Mouse (Mus musculus): Measurements from ENCODE around the gene Rnf114. TPM values are rescaled to one million over a fixed set of nuclear protein-coding genes. Genes with fewer than 3 reads are reported as not detected.

Rnf114 gene
- 71.2 and 90.0 TPM in 2 replicates for polyA plus RNA-seq (2016; fragmentation: Nextera tagmentation; extraction: Ambion mirVana)

DNA sequence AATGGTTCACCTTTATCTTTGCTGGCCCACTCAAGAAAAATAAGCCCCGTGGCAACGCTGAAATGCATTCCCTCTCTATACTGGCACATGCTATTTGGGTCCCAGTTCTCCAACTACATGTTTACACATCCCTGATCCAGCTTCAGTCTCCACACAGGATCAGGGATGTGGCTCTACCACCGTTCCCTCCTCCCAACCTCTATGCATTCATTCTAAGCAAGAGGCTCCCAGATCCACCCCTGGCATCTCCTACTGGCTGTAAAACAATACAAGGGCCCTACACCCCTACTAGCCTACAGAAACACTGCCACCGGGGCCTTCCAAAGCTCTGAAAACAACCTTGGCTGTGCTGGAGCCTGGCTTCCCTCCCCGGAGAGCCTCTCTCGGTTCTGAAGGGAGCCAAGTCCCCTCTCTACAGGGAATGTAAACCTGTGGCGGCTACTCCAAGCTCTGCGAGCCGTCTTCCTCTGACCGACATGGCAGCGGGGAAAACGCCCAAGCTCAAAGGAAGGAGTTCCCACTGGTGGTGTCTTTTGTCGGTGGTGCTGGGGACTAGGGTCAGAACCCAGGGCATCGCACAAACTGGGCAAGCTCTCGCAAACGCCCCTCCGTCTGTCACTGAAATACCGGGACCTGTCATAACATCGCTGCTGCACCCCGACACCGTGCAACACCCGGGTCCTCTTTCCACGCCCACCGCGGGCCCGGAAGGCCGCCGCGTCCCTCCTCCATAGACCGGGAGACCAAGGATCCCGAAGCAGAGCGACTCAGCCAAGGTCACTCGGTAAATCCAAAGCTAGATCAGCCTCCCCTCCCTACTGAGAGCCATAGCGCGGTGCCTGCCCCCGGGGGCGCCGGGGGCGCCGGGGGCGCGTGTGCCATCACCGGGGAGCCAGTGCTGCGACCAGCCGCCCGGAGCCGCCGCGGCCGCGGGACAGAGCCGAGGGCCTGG lies at the start of gene Rnf114:
Rnf114 (plus strand) TSS at position 889 of the 952 bp plus-strand sequence.
- Histone ChIP-seq H3K36me3 (peaks cover 17% of the 10 kb centered on the region), H3K4me1 (peaks cover 22% of the 10 kb centered on the region), H3K9me3 (no peaks in the 10 kb centered on the region), H3K4me3 (peak within 1 kb of the TSS; percentile 100), H3K27ac (peak within 1 kb of the TSS; percentile 96), H3K27me3 (ENCODE audit: insufficient read depth, poor library complexity, severe bottlenecking) (no peaks in the 10 kb centered on the region)
- 4% methylated on average over 52 of the region's 52 CpGs for WGBS
- no peak for DNase-seq (ENCODE audit: low spot score)

- H3K27me3 ChIP-seq (ENCODE audit: insufficient read depth, poor library complexity, severe bottlenecking), result no peaks in the 10 kb centered on the region
- 96% methylated on average over 4 of the region's 4 CpGs for WGBS
- peaks cover 90% of the 10 kb centered on the region for H3K36me3 ChIP-seq
- no peaks in the 10 kb centered on the region for H3K9me3 ChIP-seq
- no peak overlapping the region for H3K27ac ChIP-seq
- DNase-seq (ENCODE audit: low spot score), result no peak
- no peaks in the 10 kb centered on the region for H3K4me1 ChIP-seq
- H3K4me3 ChIP-seq, result no peak overlapping the region
Observed at GRCm38 (mm10) chr2:167443411-167444193, 48.8 kb upstream of the Rnf114 start.

DNA sequence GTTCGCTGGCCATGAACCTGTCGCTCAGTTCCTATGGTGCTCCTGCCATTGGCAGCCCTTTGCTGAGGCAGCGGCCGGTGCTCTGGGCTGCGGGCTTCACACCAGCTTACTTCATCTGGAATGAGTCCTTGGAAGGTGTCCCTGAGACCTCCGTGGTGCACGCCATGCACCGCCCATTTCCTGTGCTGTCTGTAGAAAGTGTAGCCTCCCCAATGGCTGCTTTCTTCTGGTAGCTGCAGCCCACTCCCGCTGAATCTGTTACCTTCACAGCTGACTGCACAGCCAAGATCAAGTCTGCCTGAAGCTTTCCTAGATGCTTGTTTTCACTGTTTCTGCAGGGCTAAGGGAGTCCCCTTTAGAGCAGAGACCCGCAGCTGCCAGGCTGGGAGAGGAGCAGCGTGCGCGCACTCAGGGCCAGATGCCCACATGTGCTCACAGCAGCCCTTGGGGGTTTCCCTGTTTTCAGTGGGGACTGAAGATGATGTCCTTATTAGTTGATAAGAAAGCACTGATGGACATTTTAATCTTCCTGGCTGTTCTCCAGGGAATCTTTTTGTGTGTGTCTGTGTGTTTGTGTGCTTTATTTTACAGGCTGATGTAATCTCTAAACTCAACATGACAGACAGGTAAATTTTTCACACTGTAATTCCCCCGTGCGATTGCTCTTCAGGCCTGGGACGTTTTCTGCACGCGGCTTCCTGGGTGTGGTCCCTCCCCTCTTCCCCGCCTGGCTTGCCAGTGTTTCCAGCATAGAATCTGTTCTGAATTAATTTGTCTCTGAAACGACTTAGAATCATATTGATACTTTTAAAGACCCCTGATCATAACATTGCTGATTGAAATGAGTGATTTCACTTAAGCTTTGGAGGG lies 46.3 kb upstream of the Rnf114 start:
- Histone ChIP-seq H3K9me3 (no peaks in the 10 kb centered on the region), H3K27ac (peak overlapping the region; percentile 50; the same call in 1 of the 2 replicates), H3K4me3 (no peak overlapping the region), H3K4me1 (0 out of 2 replicates have a peak, but pooled peaks cover 3% of the 10 kb centered on the region), H3K27me3 (ENCODE audit: insufficient read depth, poor library complexity, severe bottlenecking) (no peaks in the 10 kb centered on the region), H3K36me3 (peaks cover 90% of the 10 kb centered on the region)
- no peak for DNase-seq (ENCODE audit: low spot score)
- 82% methylated on average over 20 of the region's 20 CpGs for WGBS

DNA sequence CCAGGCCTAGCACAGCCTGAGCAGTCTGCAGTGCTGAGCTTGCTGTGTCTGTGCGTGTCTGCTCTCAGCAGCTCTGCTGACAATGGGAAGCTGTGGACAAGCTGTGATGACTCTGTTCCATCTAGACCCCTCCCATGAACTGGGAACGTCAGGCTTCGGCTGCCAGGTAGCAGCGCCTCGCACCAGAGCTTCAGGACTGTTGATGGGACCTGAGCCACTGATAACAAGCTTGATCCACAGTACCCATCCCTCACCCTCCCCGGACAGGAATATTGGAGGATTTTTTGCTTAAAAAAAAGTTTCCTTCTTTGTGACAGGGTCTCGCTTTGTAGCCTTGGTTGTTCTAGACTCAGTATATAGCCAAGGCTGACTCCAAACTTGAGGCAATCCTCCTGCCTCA lies 45.2 kb upstream of the Rnf114 start:
- Histone ChIP-seq H3K36me3 (peaks cover 86% of the 10 kb centered on the region), H3K27me3 (ENCODE audit: insufficient read depth, poor library complexity, severe bottlenecking) (no peaks in the 10 kb centered on the region), H3K4me1 (0 out of 2 replicates have a peak, but pooled peaks cover 3% of the 10 kb centered on the region), H3K4me3 (no peak overlapping the region), H3K27ac (peak overlapping the region; percentile 50; the same call in 1 of the 2 replicates), H3K9me3 (no peaks in the 10 kb centered on the region)
- no peak for DNase-seq (ENCODE audit: low spot score)
- 89% methylated on average over 7 of the region's 7 CpGs for WGBS

DNA sequence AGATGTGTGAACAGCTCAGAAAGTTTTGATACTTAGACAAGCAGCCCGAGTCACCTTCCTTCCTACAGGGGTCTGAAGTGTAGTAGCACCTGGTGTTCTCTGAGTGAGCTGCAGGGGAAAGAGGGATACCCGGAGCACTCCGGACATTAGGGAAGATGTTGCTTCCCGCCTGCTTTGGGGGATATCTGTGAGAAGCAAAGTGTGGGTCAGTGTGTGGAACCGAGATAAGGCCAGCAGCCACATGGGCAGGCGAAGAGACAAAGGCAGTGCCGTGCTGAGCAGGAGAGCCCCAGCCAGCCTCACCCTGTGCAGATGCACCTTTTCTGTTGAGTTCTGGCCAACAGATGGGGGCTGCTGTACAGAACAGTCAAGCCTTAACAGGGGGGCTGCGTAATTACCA lies 44.8 kb upstream of the Rnf114 start:
- 79% methylated on average over 8 of the region's 8 CpGs for WGBS
- Histone ChIP-seq H3K36me3 (peaks cover 83% of the 10 kb centered on the region), H3K9me3 (no peaks in the 10 kb centered on the region), H3K4me3 (no peak overlapping the region), H3K27ac (peak overlapping the region; percentile 39; the same call in 1 of the 2 replicates), H3K4me1 (0 out of 2 replicates have a peak, but pooled peaks cover 3% of the 10 kb centered on the region), H3K27me3 (ENCODE audit: insufficient read depth, poor library complexity, severe bottlenecking) (no peaks in the 10 kb centered on the region)
- DNase-seq (ENCODE audit: low spot score), result peak; percentile 93

DNA sequence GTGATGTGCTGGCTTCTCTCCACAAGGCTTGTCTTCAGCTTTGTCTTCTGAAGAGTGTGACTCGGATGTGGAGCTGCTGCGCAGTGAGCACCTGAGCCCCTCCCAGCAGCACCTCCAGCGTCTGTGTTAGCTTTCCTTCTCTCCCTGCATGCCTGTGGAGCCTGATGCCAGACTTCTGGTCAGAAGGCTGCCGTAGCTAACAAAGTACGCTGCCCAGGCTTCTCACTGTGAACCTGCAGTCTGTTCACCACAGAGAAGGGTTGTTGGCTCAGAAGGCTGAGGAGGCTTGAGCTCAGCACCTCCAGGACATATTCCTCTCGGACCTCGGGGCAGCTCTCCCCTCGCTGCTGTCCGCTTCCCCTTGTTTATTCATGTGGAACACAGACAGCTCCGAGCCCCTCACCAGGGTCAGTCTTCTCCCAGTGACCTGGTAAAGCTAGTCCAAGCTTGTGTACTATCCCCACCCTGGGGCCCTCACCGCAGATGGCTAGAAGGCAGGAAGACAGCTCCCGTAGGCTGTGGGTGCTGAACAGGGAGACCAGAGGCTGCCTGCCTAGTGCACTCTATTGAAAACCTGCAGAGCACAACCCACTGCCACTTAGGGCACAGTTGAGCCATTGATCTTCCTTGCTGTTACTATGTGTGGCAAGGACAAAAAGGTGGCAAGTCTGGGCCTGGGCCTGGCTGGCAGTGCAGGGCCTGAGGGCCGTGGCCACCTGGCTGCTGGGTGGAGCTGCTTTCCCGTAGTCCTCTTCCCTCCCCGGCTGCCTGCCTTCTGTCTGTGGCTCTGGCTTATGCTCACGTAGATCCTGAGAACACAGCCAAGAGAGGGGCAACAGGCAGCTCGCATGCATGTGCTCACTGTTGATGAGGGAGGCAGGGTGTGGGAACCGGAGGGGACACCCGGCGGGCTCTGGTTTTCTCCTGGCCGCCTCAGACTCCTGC lies 42.8 kb upstream of the Rnf114 start:
- Histone ChIP-seq H3K36me3 (peaks cover 83% of the 10 kb centered on the region), H3K27me3 (ENCODE audit: insufficient read depth, poor library complexity, severe bottlenecking) (no peaks in the 10 kb centered on the region), H3K4me3 (no peak overlapping the region), H3K27ac (peak overlapping the region; percentile 23; the same call in 1 of the 2 replicates), H3K9me3 (no peaks in the 10 kb centered on the region), H3K4me1 (0 out of 2 replicates have a peak, but pooled peaks cover 3% of the 10 kb centered on the region)
- DNase-seq (ENCODE audit: low spot score), result no peak
- whole genome bisulfite sequencing, result 90% methylated on average over 21 of the region's 21 CpGs

DNA sequence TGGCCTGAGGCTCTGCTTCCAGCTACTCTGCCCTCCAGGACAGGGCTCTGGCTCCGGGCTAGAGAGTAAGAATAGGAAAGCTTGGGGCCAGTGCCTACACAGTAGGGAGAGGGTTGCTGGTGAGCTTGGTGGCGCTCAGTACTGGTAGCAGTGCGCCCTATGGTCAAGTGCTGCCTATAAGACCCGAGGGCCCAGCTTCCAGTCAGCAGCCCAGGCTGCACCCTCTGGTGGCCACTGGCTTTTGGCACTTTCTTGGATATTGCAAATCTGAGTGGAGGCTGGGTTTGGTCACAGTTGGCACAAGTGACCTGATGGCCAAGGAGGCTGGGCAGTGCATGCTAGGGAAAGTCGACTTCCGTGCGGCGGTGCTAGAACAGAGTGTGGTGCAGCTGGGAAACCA lies 41.8 kb upstream of the Rnf114 start:
- no peak for DNase-seq (ENCODE audit: low spot score)
- Histone ChIP-seq H3K36me3 (peaks cover 81% of the 10 kb centered on the region), H3K27ac (no peak overlapping the region), H3K4me1 (0 out of 2 replicates have a peak, but pooled peaks cover 3% of the 10 kb centered on the region), H3K4me3 (no peak overlapping the region), H3K27me3 (ENCODE audit: insufficient read depth, poor library complexity, severe bottlenecking) (no peaks in the 10 kb centered on the region), H3K9me3 (no peaks in the 10 kb centered on the region)
- WGBS, result 90% methylated on average over 8 of the region's 8 CpGs

DNA sequence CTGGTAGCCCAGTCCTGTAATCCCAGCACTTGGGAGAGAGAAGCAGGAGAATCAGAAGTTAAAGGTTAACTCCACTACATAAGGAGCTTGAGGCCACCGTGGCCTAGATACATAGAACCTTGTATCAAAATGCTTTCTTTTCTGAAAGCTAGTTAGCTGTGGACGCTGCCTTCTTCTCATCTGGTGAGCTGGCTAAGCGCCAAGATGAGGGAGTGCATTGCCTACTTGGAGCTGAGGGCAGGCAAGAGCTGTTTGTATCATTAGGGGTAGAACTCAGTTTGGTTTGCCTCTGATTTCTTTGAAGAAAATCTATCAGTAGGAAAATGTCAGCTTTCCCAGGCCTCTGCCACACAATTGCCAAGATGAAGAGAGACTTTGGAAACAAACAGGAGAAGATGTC lies 38.6 kb upstream of the Rnf114 start:
- H3K9me3 ChIP-seq, result no peaks in the 10 kb centered on the region
- peaks cover 86% of the 10 kb centered on the region for H3K36me3 ChIP-seq
- H3K27ac ChIP-seq, result no peak overlapping the region
- DNase-seq (ENCODE audit: low spot score), result no peak
- 90% methylated on average over 3 of the region's 3 CpGs for WGBS
- no peaks in the 10 kb centered on the region for H3K27me3 ChIP-seq (ENCODE audit: insufficient read depth, poor library complexity, severe bottlenecking)
- no peak overlapping the region for H3K4me3 ChIP-seq
- H3K4me1 ChIP-seq, result 0 out of 2 replicates have a peak, but pooled peaks cover 3% of the 10 kb centered on the region

- Histone ChIP-seq H3K36me3 (peaks cover 90% of the 10 kb centered on the region), H3K27me3 (ENCODE audit: insufficient read depth, poor library complexity, severe bottlenecking) (no peaks in the 10 kb centered on the region), H3K9me3 (no peaks in the 10 kb centered on the region), H3K4me3 (no peak overlapping the region), H3K27ac (no peak overlapping the region), H3K4me1 (no peaks in the 10 kb centered on the region)
- WGBS, result 96% methylated on average over 5 of the region's 5 CpGs
- no peak for DNase-seq (ENCODE audit: low spot score)
Observed at GRCm38 (mm10) chr2:167456361-167457020, 36.0 kb upstream of the Rnf114 start.

DNA sequence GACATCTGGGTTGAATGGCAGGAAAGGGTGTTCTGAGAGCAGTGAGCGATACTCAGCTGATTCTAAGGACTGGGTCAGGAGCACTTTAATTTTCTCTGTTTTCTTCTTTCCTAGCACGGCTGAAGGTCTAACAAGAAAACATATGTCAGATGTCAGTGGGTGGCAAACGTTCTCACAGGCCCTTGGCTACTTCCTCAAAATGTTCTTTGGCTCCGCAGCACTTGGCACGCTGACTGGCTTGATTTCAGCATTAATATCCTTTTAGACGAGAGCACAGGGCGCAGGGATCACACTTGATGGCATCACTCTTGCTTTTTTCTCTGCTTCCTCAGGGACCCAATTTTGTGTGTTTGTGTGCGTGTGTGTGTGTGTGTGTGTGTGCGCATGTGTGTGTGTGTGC lies 35.2 kb upstream of the Rnf114 start:
- H3K27me3 ChIP-seq (ENCODE audit: insufficient read depth, poor library complexity, severe bottlenecking), result no peaks in the 10 kb centered on the region
- H3K27ac ChIP-seq, result no peak overlapping the region
- peaks cover 92% of the 10 kb centered on the region for H3K36me3 ChIP-seq
- no peaks in the 10 kb centered on the region for H3K9me3 ChIP-seq
- DNase-seq (ENCODE audit: low spot score), result no peak
- H3K4me1 ChIP-seq, result no peaks in the 10 kb centered on the region
- 93% methylated on average over 9 of the region's 9 CpGs for WGBS
- no peak overlapping the region for H3K4me3 ChIP-seq

DNA sequence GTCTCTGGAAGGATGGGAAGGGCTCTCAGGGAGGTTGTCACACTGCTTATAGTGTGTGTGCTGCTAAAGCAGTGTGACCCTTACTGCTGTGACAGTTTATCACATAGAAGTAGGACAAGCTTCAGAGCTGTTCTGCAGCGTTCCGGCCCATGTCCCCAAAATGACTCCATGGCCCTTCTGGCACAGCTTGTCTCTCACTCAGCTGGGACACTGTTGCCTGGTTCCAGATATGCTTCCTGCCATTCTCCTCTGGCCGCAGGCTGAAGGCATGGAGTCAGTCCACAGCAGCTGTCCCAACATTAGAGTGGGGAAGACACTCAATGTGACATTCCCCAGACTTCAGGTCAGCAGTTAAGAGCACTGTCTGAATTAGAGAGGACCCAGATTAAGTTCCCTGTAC lies 33.9 kb upstream of the Rnf114 start:
- WGBS, result 87% methylated on average over 3 of the region's 3 CpGs
- DNase-seq (ENCODE audit: low spot score), result no peak

More for the DNA sequence above, 33.9 kb upstream of the Rnf114 start:
- H3K27ac ChIP-seq, result no peak overlapping the region
- peaks cover 82% of the 10 kb centered on the region for H3K36me3 ChIP-seq
- H3K4me1 ChIP-seq, result no peaks in the 10 kb centered on the region
- no peaks in the 10 kb centered on the region for H3K9me3 ChIP-seq
- no peaks in the 10 kb centered on the region for H3K27me3 ChIP-seq (ENCODE audit: insufficient read depth, poor library complexity, severe bottlenecking)
- no peak overlapping the region for H3K4me3 ChIP-seq
